Mouse (Mus musculus) v-Abl transformed pro-B cells (cell line): ENCODE measurements around the gene Zfp11.
"Not testable (repeated sequence)": the region's sequence is repeated elsewhere in the genome, so short reads cannot be mapped to it uniquely, and the experiment has no call there.

Experiments used
- in situ Hi-C, 2 experiments: fragments of 400-800 bp; cut with MboI; formaldehyde crosslinking; loops; one replicate each; pipeline ENCODE4 v1.15.1; 2025; ENCODE audit not compliant: unreplicated experiment in 2 of 2

Gene Zfp11

GRCm38 (mm10) chr5:129670036-129670458 lies at the start of gene Zfp11:
TSS of gene Zfp11 (minus strand) at chr5:129670099.
- in situ Hi-C loops = no loop called here

GRCm38 (mm10) chr5:129717016-129717415 lies 47.1 kb upstream of the Zfp11 start:
- in situ Hi-C loops = loop anchor here in 1 of 2 experiments (5.0 to 10.0 kb wide), 2 partner anchors 212 to 540 kb away; partner anchors contain the start of genes Sbds, Sfswap and Tyw1

- in situ Hi-C loops = loop anchor here in 1 of 2 experiments (5.0 to 10.0 kb wide), 2 partner anchors 211 to 542 kb away; partner anchors contain the start of genes Sbds, Sfswap and Tyw1
Observed at GRCm38 (mm10) chr5:129715326-129715861, 45.5 kb upstream of the Zfp11 start, which contains the start of gene Mrps17. TSS of gene Mrps17 (plus strand) at chr5:129715497.

GRCm38 (mm10) chr5:129708412-129708811 lies 38.5 kb upstream of the Zfp11 start, which contains the start of gene Sept14:
TSS of gene Sept14 (minus strand) at chr5:129708512.
- in situ Hi-C loops = no loop called here

GRCm38 (mm10) chr5:129703368-129703767 lies 33.5 kb upstream of the Zfp11 start:
- in situ Hi-C loops = no loop called here

GRCm38 (mm10) chr5:129701706-129702105 lies 31.8 kb upstream of the Zfp11 start:
- in situ Hi-C loops = no loop called here

GRCm38 (mm10) chr5:129700506-129700905 lies 30.6 kb upstream of the Zfp11 start:
- in situ Hi-C loops = no loop called here

- in situ Hi-C loops = no loop called here
Observed at GRCm38 (mm10) chr5:129690528-129690927, 20.6 kb upstream of the Zfp11 start.

GRCm38 (mm10) chr5:129687621-129688020 lies 17.7 kb upstream of the Zfp11 start:
- in situ Hi-C loops = no loop called here

GRCm38 (mm10) chr5:129685141-129685540 lies 15.2 kb upstream of the Zfp11 start:
- in situ Hi-C loops = not testable (repeated sequence)

- in situ Hi-C loops = no loop called here
Observed at GRCm38 (mm10) chr5:129669453-129670035, 355 bp downstream of the Zfp11 start.

- in situ Hi-C loops = no loop called here
Observed at GRCm38 (mm10) chr5:129667851-129668250, 2.0 kb downstream of the Zfp11 start.

GRCm38 (mm10) chr5:129666271-129666909 lies 3.5 kb downstream of the Zfp11 start:
- in situ Hi-C loops = no loop called here

- in situ Hi-C loops = no loop called here
Observed at GRCm38 (mm10) chr5:129664090-129664489, 5.8 kb downstream of the Zfp11 start.

GRCm38 (mm10) chr5:129657931-129658330 lies 12.0 kb downstream of the Zfp11 start:
- in situ Hi-C loops = no loop called here

GRCm38 (mm10) chr5:129657016-129657415 lies 12.9 kb downstream of the Zfp11 start:
- in situ Hi-C loops = no loop called here

- in situ Hi-C loops = no loop called here
Observed at GRCm38 (mm10) chr5:129650858-129651257, 19.0 kb downstream of the Zfp11 start.

- in situ Hi-C loops = not testable (repeated sequence)
Observed at GRCm38 (mm10) chr5:129632270-129633250, 37.3 kb downstream of the Zfp11 start.

GRCm38 (mm10) chr5:129626586-129626985 lies 43.3 kb downstream of the Zfp11 start:
- in situ Hi-C loops = not testable (repeated sequence)

- in situ Hi-C loops = no loop called here
Observed at GRCm38 (mm10) chr5:129626099-129626498, 43.8 kb downstream of the Zfp11 start.
